Mouse (Mus musculus): ENCODE measurements around the gene Rnf215. TPM values are rescaled to one million over a fixed set of nuclear protein-coding genes. Genes with fewer than 3 reads are reported as not detected.
"Not testable (repeated sequence)": the region's sequence is repeated elsewhere in the genome, so short reads cannot be mapped to it uniquely, and the experiment has no call there.

Rnf215 gene
- total RNA-seq, 2 experiments from 2014 or later = 17.3 to 18.9 TPM

- intact Hi-C loops (cut with DNase I) = no loop called here
- DNase-seq = no peak
Measured at GRCm38 (mm10) chr11:4143281-4144062, 8.5 kb downstream of the Rnf215 start.

GRCm38 (mm10) chr11:4146381-4146780 lies 11.4 kb downstream of the Rnf215 start:
- no peak for DNase-seq
- intact Hi-C loops (cut with DNase I) = no loop called here

- intact Hi-C loops (cut with DNase I) = no loop called here
- DNase-seq = peak in 1 of 2 experiments; percentile 45
Measured at GRCm38 (mm10) chr11:4147098-4147497, 12.1 kb downstream of the Rnf215 start.

GRCm38 (mm10) chr11:4148120-4148519 lies 13.1 kb downstream of the Rnf215 start:
- intact Hi-C loops (cut with DNase I) = no loop called here
- DNase-seq = no peak

DNA sequence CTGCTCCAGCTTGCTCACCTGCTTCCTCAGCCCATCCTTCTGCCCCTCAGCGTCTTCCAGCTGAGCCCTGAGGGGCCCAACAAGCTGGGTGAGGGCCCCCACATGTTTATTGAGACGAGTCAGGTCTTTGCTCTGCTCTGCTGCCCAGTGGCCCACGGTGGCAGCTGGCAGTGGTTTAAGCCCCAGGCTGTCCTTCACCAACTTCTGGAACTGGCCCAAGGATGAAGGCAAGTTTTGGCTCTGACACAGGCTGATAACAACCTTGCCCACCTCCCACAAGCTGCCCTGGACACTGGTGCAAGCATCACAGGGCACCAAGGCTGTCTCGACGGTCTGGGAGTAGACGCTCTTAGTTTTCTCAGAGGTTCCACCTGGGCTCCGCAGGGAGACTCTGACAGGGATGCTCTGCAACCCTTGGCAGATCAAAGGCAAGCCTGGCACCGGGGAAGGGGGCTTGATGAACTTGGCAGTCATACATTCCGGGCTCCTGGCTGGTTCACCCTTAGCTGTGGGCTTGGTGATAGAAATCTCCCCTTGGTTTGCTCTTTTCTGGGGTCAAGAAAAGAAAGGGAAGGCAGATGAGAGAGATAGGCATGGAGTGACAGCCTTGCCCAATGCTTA lies 13.6 kb downstream of the Rnf215 start:
- intact Hi-C loops (cut with DNase I) = no loop called here
- no peak for DNase-seq

GRCm38 (mm10) chr11:4149886-4150285 lies 14.9 kb downstream of the Rnf215 start:
- intact Hi-C loops (cut with DNase I) = no loop called here
- DNase-seq = no peak

GRCm38 (mm10) chr11:4153694-4154093 lies 18.7 kb downstream of the Rnf215 start:
- DNase-seq = no peak
- intact Hi-C loops (cut with DNase I) = no loop called here

DNA sequence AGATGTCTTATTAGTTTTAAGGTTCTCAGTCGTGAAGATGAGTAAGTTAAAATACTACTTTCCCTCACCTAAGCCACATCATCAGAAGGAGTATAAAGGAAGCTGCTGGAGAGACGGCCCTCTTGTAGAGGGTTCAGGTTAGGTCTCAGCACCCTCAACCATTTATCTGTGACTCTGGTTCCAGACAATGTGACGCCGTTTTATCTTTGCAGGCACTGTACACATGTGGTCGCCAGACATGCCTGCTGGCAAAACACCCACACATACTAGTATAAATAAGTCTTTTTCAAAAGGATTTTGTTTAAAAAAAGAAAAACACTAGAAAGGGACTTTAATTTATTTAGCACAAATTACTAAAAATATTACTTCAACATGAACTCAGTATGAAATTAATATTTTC lies 20.6 kb downstream of the Rnf215 start:
- intact Hi-C loops (cut with DNase I) = no loop called here
- DNase-seq = no peak

DNA sequence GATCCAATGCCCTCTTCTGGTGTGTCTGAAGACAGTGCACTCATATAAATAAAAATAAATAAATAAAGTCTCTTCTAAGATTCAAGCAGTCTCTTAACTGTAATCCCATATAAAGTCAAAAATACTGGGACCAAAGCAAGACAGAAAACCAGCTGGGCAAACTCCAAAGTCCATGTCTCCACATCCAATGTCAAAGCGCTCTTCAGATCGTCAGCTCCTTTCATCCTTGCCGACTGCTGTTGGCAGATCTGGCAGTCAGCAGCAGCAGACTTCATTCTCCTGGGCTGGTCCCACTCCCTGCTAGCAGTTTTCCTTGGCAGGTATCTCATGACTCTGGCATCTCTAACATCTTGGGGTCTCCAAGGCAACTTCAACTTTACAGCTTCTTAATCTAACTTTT lies 23.7 kb downstream of the Rnf215 start:
- intact Hi-C loops (cut with DNase I) = no loop called here
- DNase-seq = no peak

- DNase-seq = peak; percentile 97
- intact Hi-C loops (cut with DNase I) = loop anchor here (2.0 kb wide), 2 partner anchors 25 to 59 kb away; partner anchors contain the start of genes Castor1 and Rnf215
Measured at GRCm38 (mm10) chr11:4159808-4160708, 25.1 kb downstream of the Rnf215 start, which contains the start of the genes Ccdc157 and Sf3a1. Ccdc157 (minus strand) TSS chr11:4160293. Sf3a1 (plus strand) TSS chr11:4160350.

GRCm38 (mm10) chr11:4160758-4161480 lies 25.9 kb downstream of the Rnf215 start:
- intact Hi-C loops (cut with DNase I) = loop anchor here (2.0 kb wide), 2 partner anchors 26 to 58 kb away; partner anchors contain the start of genes Castor1 and Rnf215
- DNase-seq = no peak

- DNase-seq = no peak
- intact Hi-C loops (cut with DNase I) = no loop called here
Measured at GRCm38 (mm10) chr11:4164701-4165100, 29.7 kb downstream of the Rnf215 start.

GRCm38 (mm10) chr11:4166467-4167090 lies 31.6 kb downstream of the Rnf215 start:
- intact Hi-C loops (cut with DNase I) = no loop called here
- no peak for DNase-seq

DNA sequence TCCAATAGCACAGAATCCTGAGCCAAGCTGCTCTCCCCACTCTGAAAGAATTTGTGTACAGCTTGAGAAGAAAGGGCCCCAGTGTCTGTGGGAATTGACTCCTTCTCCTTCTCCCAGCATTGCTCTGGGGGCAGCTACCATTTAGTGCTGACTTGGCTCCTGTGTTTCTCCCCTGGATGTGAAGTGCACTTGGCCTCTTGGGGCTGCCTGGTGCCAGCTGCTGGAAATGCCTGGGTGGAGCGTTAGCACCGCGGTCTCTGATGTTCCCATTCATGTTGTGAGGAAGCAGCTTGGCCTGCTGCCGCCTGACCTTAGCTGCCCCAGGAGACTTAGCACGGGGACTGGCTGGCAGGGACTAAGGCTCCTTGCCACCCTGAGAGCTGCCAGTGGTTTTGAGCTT lies 39.6 kb downstream of the Rnf215 start:
- intact Hi-C loops (cut with DNase I) = no loop called here
- DNase-seq = peak; percentile 89

DNA sequence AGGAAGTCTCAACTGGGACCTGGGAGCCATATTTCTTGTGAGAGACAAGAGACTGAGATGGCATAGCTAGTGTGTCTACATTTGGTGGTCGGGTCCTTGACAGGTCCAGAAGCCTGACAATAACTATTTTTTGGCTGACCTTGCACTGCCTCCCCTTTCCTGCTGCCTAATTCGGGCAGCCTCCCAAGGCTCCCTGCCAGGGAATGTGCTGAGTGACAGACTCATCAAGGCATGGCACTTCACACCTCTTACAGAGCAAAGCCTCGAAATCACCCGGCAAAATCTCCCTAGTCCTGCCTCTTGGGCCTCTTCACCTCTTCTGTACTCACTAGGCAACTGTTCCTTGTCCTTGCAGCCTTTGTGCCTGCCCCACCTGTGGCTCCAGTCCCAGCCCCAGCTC lies 42.7 kb downstream of the Rnf215 start:
- DNase-seq = peak; percentile 81 to 86
- intact Hi-C loops (cut with DNase I) = no loop called here

GRCm38 (mm10) chr11:4182061-4182460 lies 47.1 kb downstream of the Rnf215 start:
- no peak for DNase-seq
- intact Hi-C loops (cut with DNase I) = no loop called here

GRCm38 (mm10) chr11:4183511-4183910 lies 48.5 kb downstream of the Rnf215 start:
- DNase-seq = no peak
- intact Hi-C loops (cut with DNase I) = no loop called here

- intact Hi-C loops (cut with DNase I) = loop anchor here (1.0 kb wide), 1 partner anchor 35 kb away; no protein-coding TSS in a partner anchor
- DNase-seq = no peak
Measured at GRCm38 (mm10) chr11:4184251-4184952, 49.4 kb downstream of the Rnf215 start.

GRCm38 (mm10) chr11:4185480-4185879 lies 50.5 kb downstream of the Rnf215 start:
- intact Hi-C loops (cut with DNase I); DNase-seq: not testable (repeated sequence)

Data from heart, postnatal 10 days (tissue).